Mouse (Mus musculus): ENCODE data around the gene H2-Ob. TPM values are rescaled to one million over a fixed set of nuclear protein-coding genes. Genes with fewer than 3 reads are reported as not detected.

The H2-Ob gene
- total and polyA plus RNA-seq, 2 experiments from 2014 or later = 0.31 to 1.2 TPM

DNA sequence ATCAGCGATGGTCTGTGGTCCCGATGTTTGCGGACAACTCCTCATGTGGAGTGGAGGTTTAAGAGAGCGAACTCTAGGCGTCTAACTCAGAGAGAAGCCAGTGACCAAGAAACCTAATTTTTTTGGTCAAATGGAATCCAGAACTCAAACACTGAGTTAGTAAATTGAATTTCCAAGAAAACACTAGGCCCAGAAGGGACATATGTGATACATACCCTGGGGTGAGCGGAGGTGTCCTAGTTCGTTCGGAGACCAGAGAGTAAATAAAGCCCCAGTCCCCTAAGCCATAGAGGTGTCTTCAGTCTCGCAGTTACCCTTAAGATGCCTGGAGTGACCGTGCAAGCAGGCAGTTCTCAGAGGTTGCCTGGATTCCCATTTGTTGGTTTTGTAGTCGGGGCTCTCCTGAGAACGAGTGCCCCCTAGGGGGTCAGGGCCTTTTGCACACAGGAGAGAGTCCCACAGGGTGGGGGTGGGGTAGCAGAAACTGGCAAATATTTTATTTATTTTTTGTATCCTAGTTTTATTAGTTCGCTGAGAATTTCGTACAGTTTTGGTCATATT, 25.2 kb downstream of the H2-Ob start:
- Histone ChIP-seq H3K4me1 (ENCODE audit: insufficient read depth, low read length) (peaks cover 7% of the 10 kb centered on the region), H3K4me3 (ENCODE audit: low read depth, low read length) (peak overlapping the region; percentile 45), H3K36me3 (ENCODE audit: insufficient read depth, low read length) (no peaks in the 10 kb centered on the region), H3K9me3 (ENCODE audit: low read length) (no peaks in the 10 kb centered on the region), H3K27ac (ENCODE audit: low read depth, low read length) (no peak overlapping the region), H3K4me2 (ENCODE audit: low read depth, low read length, poor library complexity, severe bottlenecking) (peak overlapping the region; percentile 82), H3K9ac (replicated peaks; ENCODE audit: low read length, poor library complexity, severe bottlenecking) (no peak overlapping the region), H3K27me3 (ENCODE audit: insufficient read depth, low read length) (peaks cover 13% of the 10 kb centered on the region; the same call in 1 of the 2 replicates)
- DNase-seq (ENCODE audit: low spot score) (peak; percentile 10), ATAC-seq (ENCODE audit: low FRiP score) (no peak)
- WGBS = 4% methylated on average over 14 of the region's 14 CpGs
- peak; percentile 28; the same call in 1 of the 2 replicates for TF ChIP-seq CTCF (IDR thresholded peaks at IDR 0.05)

DNA sequence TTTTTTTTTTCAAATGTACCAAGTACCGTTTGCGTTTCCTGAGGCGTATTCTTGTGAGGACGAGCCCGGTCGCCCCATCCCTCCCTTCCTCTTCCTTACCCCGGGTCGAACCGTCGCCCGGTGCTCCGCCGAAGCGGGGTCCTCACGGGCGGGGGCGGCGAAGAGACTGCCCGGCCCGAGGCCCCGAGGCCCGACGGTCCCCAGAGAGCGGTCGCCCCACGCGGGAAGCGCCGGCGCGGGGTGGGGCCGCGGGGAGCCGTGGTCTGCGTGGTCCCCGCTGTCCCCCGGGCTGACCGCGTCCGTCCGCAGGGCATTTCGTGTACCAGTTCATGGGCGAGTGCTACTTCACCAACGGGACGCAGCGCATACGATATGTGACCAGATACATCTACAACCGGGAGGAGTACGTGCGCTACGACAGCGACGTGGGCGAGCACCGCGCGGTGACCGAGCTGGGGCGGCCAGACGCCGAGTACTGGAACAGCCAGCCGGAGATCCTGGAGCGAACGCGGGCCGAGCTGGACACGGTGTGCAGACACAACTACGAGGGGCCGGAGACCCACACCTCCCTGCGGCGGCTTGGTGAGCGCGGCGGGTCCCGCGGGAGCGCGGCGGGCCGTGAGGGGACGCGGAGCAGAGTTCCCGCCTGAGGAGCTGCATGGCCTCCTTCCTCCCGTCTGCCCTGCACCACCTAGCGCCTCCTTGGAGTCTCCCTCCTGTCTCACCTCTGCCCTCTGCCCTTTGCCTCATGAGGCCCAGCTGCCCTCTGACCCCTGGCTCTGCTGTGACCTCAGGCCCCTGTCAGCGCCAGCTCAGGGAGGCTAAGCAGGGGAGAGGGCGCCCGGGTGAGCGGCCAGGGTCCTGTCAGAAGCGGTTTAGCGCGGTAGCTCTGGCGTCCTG, 26.0 kb downstream of the H2-Ob start:
- Histone ChIP-seq H3K4me3 (ENCODE audit: low read depth, low read length) (peak overlapping the region; percentile 45), H3K27ac (ENCODE audit: low read depth, low read length) (no peak overlapping the region), H3K27me3 (ENCODE audit: insufficient read depth, low read length) (peaks cover 13% of the 10 kb centered on the region; the same call in 1 of the 2 replicates), H3K9me3 (ENCODE audit: low read length) (no peaks in the 10 kb centered on the region), H3K4me1 (ENCODE audit: insufficient read depth, low read length) (peaks cover 7% of the 10 kb centered on the region), H3K36me3 (ENCODE audit: insufficient read depth, low read length) (no peaks in the 10 kb centered on the region), H3K9ac (replicated peaks; ENCODE audit: low read length, poor library complexity, severe bottlenecking) (peak overlapping the region; percentile 42), H3K4me2 (ENCODE audit: low read depth, low read length, poor library complexity, severe bottlenecking) (peak overlapping the region; percentile 82)
- no peak for DNase-seq (ENCODE audit: low spot score)
- WGBS = under 1% methylated on average over 70 of the region's 93 CpGs
- no peak for ATAC-seq (ENCODE audit: low FRiP score)
- no peak for TF ChIP-seq CTCF (IDR thresholded peaks at IDR 0.05)

- no peaks in the 10 kb centered on the region for H3K9me3 ChIP-seq (ENCODE audit: low read length)
- WGBS = 77% methylated on average over 2 of the region's 2 CpGs
- no peak for TF ChIP-seq CTCF (IDR thresholded peaks at IDR 0.05)
- no peaks in the 10 kb centered on the region for H3K36me3 ChIP-seq (ENCODE audit: insufficient read depth, low read length)
- no peak overlapping the region for H3K27ac ChIP-seq (ENCODE audit: low read depth, low read length)
- DNase-seq (ENCODE audit: low spot score) (no peak), ATAC-seq (ENCODE audit: low FRiP score) (no peak)
- H3K4me3 ChIP-seq (ENCODE audit: low read depth, low read length) = no peak overlapping the region
- H3K9ac ChIP-seq (replicated peaks; ENCODE audit: low read length, poor library complexity, severe bottlenecking) = no peak overlapping the region
- H3K4me2 ChIP-seq (ENCODE audit: low read depth, low read length, poor library complexity, severe bottlenecking) = no peak overlapping the region
- peaks cover 13% of the 10 kb centered on the region; the same call in 1 of the 2 replicates for H3K27me3 ChIP-seq (ENCODE audit: insufficient read depth, low read length)
- H3K4me1 ChIP-seq (ENCODE audit: insufficient read depth, low read length) = peaks cover 7% of the 10 kb centered on the region
Observed at GRCm38 (mm10) chr17:34268262-34268661, 29.6 kb downstream of the H2-Ob start.

GRCm38 (mm10) chr17:34268748-34269147, 30.0 kb downstream of the H2-Ob start:
- Histone ChIP-seq H3K27me3 (ENCODE audit: insufficient read depth, low read length) (peaks cover 13% of the 10 kb centered on the region; the same call in 1 of the 2 replicates), H3K4me1 (ENCODE audit: insufficient read depth, low read length) (peaks cover 7% of the 10 kb centered on the region), H3K36me3 (ENCODE audit: insufficient read depth, low read length) (no peaks in the 10 kb centered on the region), H3K27ac (ENCODE audit: low read depth, low read length) (no peak overlapping the region), H3K9me3 (ENCODE audit: low read length) (no peaks in the 10 kb centered on the region), H3K9ac (replicated peaks; ENCODE audit: low read length, poor library complexity, severe bottlenecking) (no peak overlapping the region), H3K4me3 (ENCODE audit: low read depth, low read length) (no peak overlapping the region), H3K4me2 (ENCODE audit: low read depth, low read length, poor library complexity, severe bottlenecking) (no peak overlapping the region)
- no peak for TF ChIP-seq CTCF (IDR thresholded peaks at IDR 0.05)
- WGBS = 92% methylated on average over 2 of the region's 2 CpGs
- DNase-seq (ENCODE audit: low spot score) = no peak
- ATAC-seq (ENCODE audit: low FRiP score) = no peak

GRCm38 (mm10) chr17:34269817-34270216, 31.1 kb downstream of the H2-Ob start:
- H3K9ac ChIP-seq (replicated peaks; ENCODE audit: low read length, poor library complexity, severe bottlenecking) = no peak overlapping the region
- peaks cover 6% of the 10 kb centered on the region; the same call in 1 of the 2 replicates for H3K27me3 ChIP-seq (ENCODE audit: insufficient read depth, low read length)
- TF ChIP-seq CTCF (IDR thresholded peaks at IDR 0.05) = no peak
- H3K4me3 ChIP-seq (ENCODE audit: low read depth, low read length) = no peak overlapping the region
- no peak overlapping the region for H3K27ac ChIP-seq (ENCODE audit: low read depth, low read length)
- peaks cover 3% of the 10 kb centered on the region for H3K4me1 ChIP-seq (ENCODE audit: insufficient read depth, low read length)
- WGBS = 79% methylated on average over 4 of the region's 4 CpGs
- H3K9me3 ChIP-seq (ENCODE audit: low read length) = no peaks in the 10 kb centered on the region
- DNase-seq (ENCODE audit: low spot score) (no peak), ATAC-seq (ENCODE audit: low FRiP score) (no peak)
- no peak overlapping the region for H3K4me2 ChIP-seq (ENCODE audit: low read depth, low read length, poor library complexity, severe bottlenecking)
- H3K36me3 ChIP-seq (ENCODE audit: insufficient read depth, low read length) = no peaks in the 10 kb centered on the region

- H3K9ac ChIP-seq (replicated peaks; ENCODE audit: low read length, poor library complexity, severe bottlenecking) = no peak overlapping the region
- ATAC-seq (ENCODE audit: low FRiP score) (no peak), DNase-seq (ENCODE audit: low spot score) (no peak)
- H3K4me1 ChIP-seq (ENCODE audit: insufficient read depth, low read length) = no peaks in the 10 kb centered on the region
- H3K27ac ChIP-seq (ENCODE audit: low read depth, low read length) = no peak overlapping the region
- H3K4me2 ChIP-seq (ENCODE audit: low read depth, low read length, poor library complexity, severe bottlenecking) = no peak overlapping the region
- no peaks in the 10 kb centered on the region for H3K36me3 ChIP-seq (ENCODE audit: insufficient read depth, low read length)
- H3K27me3 ChIP-seq (ENCODE audit: insufficient read depth, low read length) = 0 out of 2 replicates have a peak, but pooled peaks cover 6% of the 10 kb centered on the region
- TF ChIP-seq CTCF (IDR thresholded peaks at IDR 0.05) = no peak
- no peaks in the 10 kb centered on the region for H3K9me3 ChIP-seq (ENCODE audit: low read length)
- WGBS = 82% methylated on average over 2 of the region's 2 CpGs
- no peak overlapping the region for H3K4me3 ChIP-seq (ENCODE audit: low read depth, low read length)
Observed at GRCm38 (mm10) chr17:34270230-34270629, 31.5 kb downstream of the H2-Ob start.
